Mouse (Mus musculus) spleen, postnatal 36 days (tissue): ENCODE results near the gene Fam107b.
"Not testable (repeated sequence)": the region's sequence is repeated elsewhere in the genome, so short reads cannot be mapped to it uniquely, and the experiment has no call there.

Source experiments
- DNase-seq, 2 experiments: peaks; one replicate each; pipeline ENCODE4 v3.0.0; 2022; ENCODE audit warnings: low spot score in 2 of 2, mixed read lengths in 1 of 2

The Fam107b gene

DNA sequence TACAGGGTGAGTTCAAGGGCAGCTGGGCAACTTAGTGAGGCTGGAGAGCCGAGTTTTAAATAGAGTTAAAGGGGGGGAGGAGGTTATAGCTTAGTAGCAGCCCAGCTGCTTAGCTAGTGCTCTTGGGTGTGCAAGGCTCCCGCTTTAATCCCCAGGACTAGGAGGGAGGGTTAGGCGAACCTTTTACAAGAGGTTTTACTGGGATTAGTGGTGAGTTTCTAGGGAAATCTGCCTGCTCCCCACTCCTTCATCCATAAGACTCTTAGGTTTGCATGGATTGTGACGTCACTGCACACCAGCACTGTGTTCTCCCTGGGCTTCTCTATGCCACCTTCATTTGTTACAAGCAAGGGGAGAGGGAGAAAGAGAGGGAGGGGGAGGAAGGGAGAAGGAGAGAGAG is 88.6 kb downstream of the Fam107b start:
- DNase-seq, result peak in 1 of 2 experiments; percentile 5

DNA sequence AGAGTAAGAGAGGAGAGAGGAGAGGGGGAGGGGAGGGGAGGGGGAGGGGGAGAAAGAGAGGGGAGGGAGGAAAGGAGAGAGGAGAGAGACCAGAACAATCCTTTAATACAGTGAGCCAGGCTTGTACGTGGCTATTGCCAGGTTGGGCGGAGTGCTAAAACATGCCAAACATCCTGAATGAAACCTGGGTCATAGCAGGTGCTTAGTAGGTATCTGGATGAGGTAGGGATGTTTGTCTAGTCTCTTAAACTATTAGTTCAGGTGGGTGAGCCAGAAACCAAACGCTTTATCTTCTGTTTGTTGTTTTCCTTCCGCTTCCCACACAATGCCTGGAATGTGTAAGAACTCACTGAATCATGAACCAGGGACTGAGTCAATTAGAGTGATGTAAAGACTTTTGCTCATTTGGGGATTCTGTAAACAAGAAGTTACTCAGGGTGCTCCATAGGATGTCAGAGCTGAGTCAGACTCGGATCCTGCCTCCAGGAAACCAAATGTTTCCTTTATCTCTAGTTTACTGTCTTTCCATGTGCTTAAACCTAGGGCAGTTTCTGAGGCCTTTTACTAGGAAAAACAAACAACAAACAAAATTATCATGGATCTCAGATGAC is 89.1 kb downstream of the Fam107b start:
- peak in 1 of 2 experiments; percentile 10 for DNase-seq

DNA sequence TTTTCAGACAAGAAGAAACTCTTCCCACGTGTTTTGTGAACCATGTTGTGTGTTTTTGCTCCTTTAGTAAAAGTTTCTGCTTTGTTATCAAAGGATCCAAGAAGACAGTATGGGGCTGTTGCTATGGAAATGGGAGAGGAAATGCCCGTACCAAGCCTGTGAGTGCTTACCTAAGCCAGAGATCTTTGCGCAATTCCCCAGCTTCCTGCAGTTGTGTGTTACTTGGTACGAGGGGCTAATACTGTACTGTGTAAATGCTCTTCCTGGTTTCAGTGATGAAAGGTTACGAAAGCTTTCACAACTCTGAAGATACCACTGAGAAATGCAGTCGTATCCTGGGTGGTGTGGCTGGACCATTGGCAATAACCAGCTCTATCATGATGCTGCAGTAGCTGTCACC is 93.8 kb downstream of the Fam107b start:
- DNase-seq, result peak in 1 of 2 experiments; percentile 19

DNA sequence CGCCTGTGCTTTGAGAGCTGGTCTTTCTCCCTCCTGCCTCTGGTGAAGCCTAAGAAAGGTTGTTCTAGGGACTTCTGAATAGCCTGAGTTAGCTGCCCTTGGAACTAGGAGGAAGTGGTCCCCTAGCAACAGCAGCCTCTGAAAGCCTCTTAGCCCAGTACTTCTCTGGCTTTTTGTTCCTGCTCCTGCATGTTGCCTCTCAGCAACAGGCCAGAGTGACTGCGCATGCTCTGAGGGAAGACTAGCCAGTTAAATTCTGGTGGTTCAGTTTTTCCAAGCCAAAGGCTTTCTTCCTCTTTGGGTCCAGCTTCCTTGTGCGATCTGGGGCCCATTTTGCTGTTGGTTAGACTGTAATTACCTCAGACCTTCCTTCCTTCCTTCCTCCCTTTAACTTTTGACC is 98.4 kb downstream of the Fam107b start:
- peak; percentile 58 to 68 for DNase-seq

DNA sequence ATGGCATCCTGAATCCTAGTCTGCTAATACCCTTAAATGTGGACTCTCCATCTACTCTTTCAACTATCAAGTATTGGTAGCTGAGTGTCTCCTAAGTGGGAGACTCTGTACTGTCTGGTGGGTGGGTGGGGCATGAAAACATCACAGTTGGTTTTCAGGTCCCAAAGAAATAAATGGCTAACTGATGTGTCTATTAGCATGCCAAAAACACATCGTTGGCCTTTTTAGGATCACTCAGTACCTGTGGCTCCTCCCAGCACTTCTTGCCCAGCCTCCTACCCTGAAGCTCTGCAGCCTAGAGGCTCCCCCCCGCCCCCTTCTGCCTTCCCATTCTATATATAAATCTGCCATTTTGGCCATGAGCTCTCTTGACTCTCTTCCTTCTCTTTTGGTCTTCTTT is 99.4 kb downstream of the Fam107b start:
- no peak for DNase-seq

DNA sequence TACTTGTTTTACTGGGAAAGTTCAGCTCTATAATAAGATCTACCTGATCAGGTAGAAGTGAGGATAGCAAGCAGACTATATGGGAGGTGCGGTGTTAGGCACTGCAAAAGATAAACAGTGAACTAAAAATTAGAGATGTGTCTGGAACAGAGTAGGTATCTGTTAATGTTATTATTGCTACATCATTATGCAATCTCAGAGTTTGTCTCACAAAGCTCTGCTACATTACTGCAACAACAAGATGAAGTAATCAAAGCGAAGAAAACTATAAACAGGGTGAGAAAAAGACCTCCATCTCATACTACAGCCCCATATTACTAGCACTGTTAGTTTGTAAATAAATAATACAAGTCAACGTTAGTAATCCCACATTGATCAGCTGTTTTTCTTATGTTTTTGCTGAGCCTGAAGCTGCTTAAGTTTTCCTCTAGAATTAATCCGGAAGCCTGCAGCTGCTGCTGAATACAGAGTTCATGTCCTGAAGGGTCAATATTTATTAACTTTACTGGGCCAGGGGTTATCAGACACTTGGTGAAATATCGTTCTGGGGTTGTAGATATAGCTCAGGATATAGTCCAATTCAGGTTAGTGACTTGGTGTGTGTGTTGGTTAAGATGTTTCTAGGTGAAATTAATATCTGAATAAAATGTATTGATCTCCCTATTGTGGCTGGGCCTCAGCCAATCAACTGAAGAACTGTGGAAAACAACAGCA is 102.5 kb downstream of the Fam107b start:
- no peak for DNase-seq

DNA sequence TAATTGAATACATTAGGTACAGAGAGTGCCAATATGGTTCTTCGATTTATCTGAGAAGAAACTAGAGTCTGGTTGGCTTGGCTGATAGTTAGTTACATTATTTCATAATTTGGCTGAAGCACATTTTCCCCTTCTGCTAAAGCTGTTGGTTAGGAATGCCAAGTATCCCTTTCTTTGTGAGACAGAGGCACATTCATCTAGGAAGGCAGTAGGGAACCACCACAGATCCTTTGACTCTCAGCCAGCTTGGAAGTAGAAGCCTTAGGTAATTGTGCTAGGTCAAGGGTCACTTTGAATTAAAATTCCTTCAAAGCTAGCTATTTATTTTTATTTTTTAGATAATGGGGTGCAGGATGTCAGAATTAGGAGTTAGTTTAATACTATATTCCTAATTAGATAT is 105.2 kb downstream of the Fam107b start:
- no peak for DNase-seq

DNA sequence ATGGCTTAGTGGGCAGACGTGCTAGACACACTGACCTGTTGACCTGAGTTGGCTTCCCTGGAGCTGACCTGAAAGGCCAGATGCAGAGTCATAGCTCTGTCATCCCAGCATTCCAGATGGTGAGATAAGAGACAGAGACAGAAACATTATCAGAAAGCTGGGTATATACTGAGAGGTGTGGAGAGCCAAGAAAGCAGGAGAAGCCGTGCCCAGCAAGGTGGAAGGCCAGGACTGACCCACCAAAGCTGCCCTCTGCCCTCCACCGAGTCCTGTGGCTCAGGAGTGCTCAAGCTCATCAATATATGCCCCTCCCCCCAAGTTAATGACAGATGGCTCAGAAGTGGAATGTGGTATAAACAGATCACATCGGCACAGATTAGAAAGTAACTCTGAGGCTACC is 112.4 kb downstream of the Fam107b start:
- DNase-seq, result no peak

DNA sequence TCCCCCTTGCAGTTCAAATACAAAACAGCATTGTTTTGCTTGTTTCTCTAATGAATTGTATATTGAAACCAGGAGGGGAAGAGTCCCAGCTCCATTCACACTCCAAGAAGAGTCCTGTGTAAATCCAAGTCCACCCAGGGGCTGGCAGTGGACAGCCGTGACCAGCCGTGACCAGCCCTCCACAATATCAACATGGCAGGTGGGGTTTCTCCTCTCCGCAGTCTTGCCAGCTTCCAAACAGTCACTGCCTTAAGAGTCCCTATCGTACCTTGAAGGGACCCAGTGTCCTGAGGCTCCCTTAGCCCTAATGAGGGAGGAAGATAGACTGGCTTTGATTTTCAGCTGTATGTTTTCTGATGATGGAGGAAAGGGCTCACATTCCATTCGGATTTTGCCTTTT is 113.1 kb downstream of the Fam107b start:
- no peak for DNase-seq

DNA sequence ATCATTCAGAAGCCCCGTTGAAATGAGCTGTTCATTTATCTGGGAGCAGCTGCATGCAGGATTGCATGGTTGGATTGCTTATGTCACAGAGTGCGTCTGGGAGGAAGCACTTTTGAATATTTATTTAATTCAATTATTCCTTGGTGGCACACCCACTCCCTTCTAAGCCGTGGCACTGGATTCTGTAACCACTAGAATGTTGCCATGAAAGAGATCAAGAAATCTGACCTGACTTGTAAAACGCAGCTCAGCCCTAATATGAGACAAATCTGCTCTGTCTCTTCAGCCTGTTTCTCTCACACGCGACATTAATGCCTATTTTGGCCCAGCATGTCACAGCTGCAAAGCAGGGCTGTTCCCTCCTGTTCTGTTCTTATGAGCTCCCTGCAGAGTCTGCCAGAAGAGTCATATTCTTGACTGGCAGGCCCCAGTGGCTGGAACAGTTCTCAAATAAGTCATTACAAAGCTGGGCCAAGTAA is 113.5 kb downstream of the Fam107b start:
- DNase-seq, result no peak

DNA sequence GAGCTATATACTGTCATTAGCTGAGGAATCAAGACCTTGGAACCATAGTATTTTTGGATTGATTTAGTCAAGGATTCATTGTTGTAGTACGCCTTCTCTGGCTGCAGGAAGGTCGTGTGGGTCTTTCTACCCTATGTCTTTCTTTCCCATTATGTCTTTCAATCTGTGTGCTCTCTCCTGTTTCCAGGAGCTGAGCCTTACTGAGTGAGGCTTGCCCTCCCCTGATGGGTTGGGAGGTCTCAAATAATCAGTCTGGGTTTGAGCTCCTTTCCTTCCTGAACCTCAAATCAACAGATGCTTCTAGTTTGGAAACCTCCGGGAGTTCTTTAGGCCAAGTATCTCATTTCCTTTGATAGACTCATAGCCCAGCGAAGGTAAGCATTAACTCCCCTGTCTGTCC is 119.9 kb downstream of the Fam107b start:
- DNase-seq, result no peak

DNA sequence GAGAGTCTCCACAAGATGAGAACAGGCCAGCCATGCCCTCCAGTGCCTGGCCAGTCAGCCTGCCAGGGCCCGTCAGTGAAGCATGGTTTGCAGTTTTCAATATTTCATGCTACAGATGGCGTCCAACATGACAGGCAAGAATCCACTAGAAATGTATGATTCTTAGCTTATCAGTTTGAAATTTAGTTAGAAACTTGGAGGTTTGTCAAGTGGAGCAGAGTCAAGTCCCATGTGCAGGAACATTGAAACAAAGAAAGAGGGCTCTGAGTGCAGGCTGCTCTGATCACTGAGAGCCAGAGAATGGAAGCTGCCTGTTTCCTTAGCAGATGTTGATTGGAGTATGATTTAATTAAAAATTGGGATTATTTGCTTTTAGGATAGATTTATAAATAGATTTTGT is 122.5 kb downstream of the Fam107b start:
- DNase-seq, result no peak

DNA sequence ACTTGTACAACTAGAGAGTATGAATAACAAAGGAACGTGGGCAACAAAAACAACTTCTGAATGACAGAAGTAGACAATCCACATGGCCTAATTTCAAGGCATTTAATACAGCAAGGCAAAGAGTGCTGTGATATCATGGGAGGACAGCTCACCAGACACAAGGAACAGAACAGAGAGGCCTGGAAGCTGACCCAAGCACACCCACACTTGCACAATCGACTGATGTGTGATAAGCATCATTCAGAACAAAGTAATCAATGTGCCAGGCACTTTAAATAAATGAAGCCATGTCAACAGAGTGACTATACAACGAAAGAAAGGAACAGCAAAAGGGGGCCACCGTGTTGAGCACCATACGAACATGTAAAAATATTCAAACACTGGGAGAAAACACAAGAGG is 125.6 kb downstream of the Fam107b start:
- DNase-seq, result no peak

DNA sequence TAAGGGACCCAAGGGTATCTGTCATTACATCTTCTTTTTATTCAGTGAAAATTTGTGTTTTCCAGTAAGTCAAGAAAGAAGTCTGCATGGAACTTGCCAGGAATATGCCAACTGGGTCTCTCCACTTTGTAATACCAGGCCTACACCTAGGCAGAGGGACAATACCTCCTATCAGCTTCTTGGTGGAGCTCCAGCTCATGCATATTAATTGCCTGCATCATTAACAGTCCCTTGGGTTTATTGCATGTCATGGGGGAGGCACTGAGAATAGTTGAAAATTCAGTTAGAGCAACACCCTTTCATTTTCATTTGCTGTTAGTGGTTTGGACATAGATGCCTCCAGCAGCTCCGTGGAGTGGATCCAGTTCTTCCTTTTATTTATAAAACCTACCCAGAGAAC is 130.1 kb downstream of the Fam107b start:
- DNase-seq, result no peak

DNA sequence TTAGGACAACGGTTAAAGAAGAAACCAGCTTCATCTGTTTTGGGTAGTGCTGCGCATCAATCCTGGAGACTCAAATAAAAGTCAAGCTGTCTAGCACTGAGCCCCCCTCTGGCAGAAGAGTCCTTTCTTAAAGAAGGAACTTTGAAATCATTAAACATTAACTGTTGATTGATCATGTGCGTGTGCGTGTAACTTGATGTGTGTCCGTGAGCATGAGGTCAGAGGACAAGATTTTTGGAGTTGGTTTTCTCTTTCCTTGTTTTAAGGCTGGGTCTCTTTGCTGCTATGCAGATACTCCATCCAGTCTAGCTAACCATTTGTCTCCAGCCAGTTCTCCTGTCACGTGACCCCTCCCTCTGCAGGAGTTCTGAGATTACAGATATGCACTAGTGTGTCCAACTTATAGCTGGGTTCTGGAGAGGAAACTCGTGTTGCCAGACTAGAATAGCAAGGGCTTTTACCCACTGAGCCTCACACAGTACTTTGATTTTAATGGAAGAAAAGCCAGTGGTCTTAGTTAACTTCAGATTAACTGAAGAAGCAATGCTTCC is 132.4 kb downstream of the Fam107b start:
- no peak for DNase-seq

DNA sequence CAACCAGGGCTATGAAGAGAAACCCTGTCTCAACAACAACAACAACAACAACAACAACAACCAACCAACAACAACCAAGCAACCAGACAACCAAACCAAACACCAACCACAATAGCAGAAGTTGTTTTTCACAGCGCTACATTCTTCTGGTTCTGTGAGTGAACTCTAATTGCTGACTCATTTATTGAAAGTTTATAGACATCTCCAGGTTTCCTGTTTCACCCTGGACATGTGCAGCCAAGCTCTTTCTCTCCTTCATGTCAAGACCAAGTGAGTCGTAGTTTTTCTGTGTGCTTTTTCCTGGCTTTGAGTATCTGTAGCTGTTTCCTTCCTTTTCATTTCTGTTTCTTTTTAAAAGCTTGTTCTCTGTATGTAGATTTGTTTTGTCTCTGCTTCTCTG is 133.5 kb downstream of the Fam107b start:
- no peak for DNase-seq

DNA sequence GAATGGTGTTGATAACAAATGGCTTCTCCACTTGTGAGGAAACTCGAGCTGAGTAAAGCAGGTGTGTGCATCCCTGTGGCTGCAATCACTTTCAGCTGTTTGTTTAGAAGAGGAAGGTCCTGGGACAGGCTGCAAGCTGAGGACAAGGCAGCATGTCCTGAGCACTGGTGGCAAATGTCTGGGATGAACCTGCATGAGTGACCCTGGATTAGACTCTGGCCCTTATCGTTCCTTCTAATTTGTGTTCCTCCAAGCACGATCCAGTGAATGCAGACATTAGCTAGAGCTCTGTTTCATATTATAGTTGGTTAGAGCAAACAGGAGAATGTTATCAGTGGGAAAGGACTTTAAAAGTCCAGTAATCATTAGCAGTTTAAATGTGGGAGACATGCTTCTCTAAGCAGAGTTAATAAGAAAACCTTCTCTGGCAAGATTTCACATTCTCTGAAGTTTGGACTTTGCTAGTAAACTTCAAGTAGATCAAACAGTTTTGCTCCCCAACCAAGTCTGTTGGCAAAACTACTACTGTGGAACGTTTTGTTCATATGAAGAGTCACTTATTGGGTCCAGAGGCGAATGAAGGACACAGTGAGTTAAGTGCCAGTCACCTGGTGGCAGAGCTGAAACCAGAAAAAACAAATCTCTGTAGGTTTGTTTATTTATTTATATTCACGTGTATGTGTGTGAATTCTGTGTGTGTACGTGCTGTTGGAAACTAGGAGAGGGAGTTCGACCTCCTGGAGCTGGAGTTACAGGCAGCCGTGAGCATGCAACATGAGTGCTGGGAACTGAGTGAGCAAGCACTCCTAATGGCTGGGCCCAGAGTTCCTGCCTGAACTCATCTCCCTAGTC is 134.2 kb downstream of the Fam107b start:
- DNase-seq, result no peak

DNA sequence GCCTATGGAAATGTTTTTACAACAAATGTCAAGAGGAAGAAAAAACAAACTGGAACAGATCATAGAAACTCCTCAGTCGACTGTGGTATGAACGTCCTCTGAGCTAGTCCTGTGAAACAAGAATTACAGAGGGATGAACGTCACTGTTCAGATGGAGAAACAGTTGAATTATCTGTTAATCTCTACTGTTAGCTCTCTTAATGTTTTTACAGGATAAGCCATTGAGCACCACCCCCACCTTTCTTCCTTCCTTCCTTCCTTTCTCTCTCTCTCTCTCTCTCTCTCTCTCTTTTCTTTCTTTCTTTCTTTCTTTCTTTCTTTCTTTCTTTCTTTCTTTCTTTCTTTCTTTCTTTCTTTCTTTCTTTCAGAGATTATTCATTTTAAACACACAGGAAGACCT is 135.0 kb downstream of the Fam107b start:
- DNase-seq, result not testable (repeated sequence)

DNA sequence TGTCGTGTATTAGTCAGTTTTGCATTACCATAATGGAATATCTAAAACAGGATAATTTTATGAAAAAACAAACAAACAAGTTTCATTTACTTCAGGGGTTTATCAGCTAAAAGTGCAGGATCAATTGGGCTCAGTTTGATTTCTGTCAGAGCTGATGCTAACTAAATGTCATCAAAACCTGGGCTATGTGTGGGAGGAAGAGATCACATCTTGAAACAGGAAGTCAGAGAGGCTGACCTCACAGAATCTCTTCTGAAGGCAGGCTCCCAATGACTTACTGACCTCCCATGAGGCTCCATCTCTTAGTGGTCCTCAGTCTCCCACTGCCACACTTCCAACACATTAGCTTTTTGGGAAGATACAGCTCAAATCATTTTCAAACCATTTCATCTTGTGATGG is 136.9 kb downstream of the Fam107b start:
- DNase-seq, result no peak

DNA sequence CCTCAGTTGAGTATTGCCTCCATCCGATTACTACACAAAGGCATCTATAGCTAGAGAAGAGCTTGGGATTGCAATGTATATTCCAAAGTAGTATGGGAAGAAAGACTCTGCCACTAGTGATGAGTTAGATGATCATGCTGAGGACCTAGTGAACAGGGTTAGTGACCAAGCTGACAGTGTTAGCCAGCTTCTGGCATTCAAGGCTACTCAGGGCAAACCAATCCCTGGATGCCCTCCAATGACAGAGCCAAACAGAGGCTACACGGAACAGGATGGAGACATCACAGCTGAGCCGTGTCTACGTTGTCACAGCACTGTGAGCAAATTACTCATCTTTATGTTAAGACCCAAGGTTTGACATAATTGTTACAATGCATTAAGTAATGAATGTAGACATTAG is 138.3 kb downstream of the Fam107b start:
- no peak for DNase-seq

DNA sequence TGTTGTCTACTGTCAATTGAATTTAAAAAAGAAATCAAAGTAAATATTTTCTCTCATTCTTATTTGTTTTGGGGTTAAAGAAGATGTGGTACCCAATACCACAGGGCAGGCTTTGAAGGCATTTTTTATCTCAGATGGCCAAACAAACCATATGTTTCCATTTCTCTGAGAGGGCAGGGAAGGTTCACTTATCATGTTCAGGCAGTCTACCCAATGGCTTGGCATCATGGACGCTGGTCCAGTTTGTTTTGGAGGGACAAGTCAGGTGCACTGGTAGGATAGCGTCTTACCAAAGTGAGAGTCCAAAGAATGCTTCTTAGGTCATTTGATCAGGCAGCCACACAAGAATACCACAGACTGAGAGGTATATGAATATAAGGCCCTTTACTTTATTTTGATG is 139.6 kb downstream of the Fam107b start:
- peak in 1 of 2 experiments; percentile 46 for DNase-seq

DNA sequence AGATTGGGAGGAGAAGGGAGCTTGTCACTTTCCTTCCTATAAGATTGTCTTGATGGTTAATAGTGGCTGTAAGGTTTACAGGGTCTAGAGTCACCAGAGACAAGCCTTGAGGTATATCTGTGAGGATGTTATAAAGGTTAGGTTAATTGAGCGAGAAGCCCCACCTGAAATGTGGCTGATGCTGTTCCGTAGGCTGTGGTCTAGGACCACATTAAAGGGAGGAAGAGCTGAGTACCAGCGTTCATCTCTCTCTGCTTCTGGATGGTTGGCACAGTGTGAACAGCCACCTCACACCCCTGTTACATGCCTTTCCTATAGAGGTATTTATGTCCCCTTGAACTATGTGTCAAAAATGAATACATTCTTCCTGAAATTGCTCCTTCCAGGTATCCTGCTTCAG is 140.2 kb downstream of the Fam107b start:
- DNase-seq, result no peak
